Mouse (Mus musculus) hindbrain, embryonic 13.5 days (tissue): ENCODE measurements around the gene Pde9a. TPM values are rescaled to one million over a fixed set of nuclear protein-coding genes. Genes with fewer than 3 reads are reported as not detected.

Experiments
- ATAC-seq: fragments of 200-750 bp; cut with Nextera tagmentation; 2 replicates; pipeline ENCODE4 v1.8.0; 2017; ENCODE audit warnings: moderate TSS enrichment; ENCODE audit not compliant: low FRiP score
- H3K27ac ChIP-seq: fragments of 300-500 bp; sonication (generic); 2 replicates; pipeline ENCODE4 v1.5.1; 2015; ENCODE audit warnings: inconsistent platforms, mild to moderate bottlenecking, moderate library complexity
- H3K27me3 ChIP-seq: fragments of 300-500 bp; sonication (generic); 2 replicates; pipeline ENCODE4 v1.6.1; 2015; ENCODE audit warnings: mild to moderate bottlenecking, inconsistent platforms
- H3K36me3 ChIP-seq: fragments of 300-500 bp; sonication (generic); 2 replicates; pipeline ENCODE4 v1.6.1; 2015; ENCODE audit warnings: mild to moderate bottlenecking, inconsistent platforms
- H3K4me1 ChIP-seq: fragments of 300-500 bp; sonication (generic); replicated peaks from 2 replicates; pipeline ENCODE4 v1.6.1; 2015; ENCODE audit warnings: inconsistent platforms
- H3K4me2 ChIP-seq: fragments of 300-500 bp; sonication (generic); 2 replicates; pipeline ENCODE4 v1.6.1; 2015; ENCODE audit warnings: inconsistent platforms, mild to moderate bottlenecking, moderate library complexity
- H3K4me3 ChIP-seq: fragments of 300-500 bp; sonication (generic); 2 replicates; pipeline ENCODE4 v1.5.1; 2015; ENCODE audit warnings: mild to moderate bottlenecking, inconsistent platforms
- H3K9ac ChIP-seq: fragments of 300-500 bp; sonication (generic); 2 replicates; pipeline ENCODE4 v1.6.1; 2015; ENCODE audit warnings: mild to moderate bottlenecking, inconsistent platforms
- H3K9me3 ChIP-seq: fragments of 300-500 bp; sonication (generic); 2 replicates; pipeline ENCODE4 v1.6.1; 2016; ENCODE audit warnings: inconsistent platforms
- WGBS: fragments of 180-500 bp; shearing (Covaris S2); methylation state at CpG from one replicate; pipeline ENCODE4 v1.1.7; 2015; 5-methylcytosine and 5-hydroxymethylcytosine counted together
- polyA plus RNA-seq: library from polyadenylated mRNA; unstranded; fragments of >200 nt; fragmentation: Nextera tagmentation; extraction: Ambion mirVana; gene quantifications from 2 replicates; pipeline ENCODE4 v1.2.1, GENCODE M21; 2015

Gene Pde9a
- polyA plus RNA-seq, 1 experiment from 2014 or later: 36.7 TPM

DNA sequence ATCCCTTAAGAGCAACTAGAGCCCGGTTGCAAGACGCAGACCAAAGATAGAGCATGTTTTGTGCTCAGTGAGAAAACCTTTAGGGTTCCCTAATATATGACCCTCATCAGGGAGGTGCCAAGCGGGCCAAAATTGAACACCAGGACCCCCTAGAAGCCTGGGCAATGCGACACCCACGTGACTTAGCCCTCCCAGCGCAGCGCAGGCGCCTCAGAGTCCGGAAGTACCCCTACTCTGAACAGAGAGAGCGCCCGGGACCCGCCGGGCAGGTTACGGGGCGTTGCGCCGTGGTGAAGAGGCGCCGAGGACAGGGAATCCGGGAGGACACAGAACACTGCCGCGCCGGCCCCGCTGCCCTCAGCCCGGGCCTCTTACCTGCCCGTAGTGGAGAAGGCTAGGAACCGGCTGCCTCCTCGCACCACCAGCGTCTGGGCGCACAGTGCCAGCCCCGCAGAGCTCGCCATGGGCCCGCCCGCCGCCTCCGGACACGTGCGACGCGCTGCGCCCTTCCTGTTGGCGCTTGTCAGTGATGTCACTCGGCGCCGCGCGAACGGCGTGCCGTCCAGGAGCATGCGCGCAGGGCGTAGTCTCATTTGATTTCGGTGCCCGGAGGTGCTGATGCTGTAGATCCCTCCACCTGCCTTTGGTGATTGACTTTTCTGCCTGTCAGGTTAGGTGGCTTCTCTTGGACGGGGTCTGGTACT lies 125.9 kb downstream of the Pde9a start:
- peak overlapping the region; percentile 79 for H3K4me2 ChIP-seq
- H3K36me3 ChIP-seq: peaks cover 30% of the 10 kb centered on the region
- peak overlapping the region; percentile 91 for H3K27ac ChIP-seq
- ATAC-seq: peak; percentile 95
- WGBS: under 1% methylated on average over 52 of the region's 56 CpGs
- no peaks in the 10 kb centered on the region for H3K27me3 ChIP-seq
- H3K4me3 ChIP-seq: peak overlapping the region; percentile 82
- H3K9ac ChIP-seq: peak overlapping the region; percentile 81
- H3K4me1 ChIP-seq: peaks cover 21% of the 10 kb centered on the region
- H3K9me3 ChIP-seq: no peaks in the 10 kb centered on the region

DNA sequence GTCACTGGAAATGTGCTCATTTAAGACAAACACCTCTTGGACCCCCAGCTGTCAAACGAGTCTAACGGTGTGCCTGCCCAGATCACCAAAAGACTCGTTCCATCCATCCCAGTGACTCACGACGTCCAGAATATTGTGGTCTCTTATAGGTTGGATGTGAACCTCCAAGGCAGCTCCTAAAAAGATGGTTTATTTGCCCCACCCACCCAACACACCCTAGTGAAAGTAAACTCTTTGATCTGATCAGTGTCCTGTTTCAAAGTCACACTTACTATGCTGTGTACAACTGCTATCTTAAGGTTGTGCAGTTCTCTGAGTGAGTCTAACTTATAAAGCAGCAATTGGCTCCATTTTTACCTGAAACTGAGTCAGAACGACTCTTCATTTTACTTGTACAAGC lies 126.6 kb downstream of the Pde9a start:
- ATAC-seq: no peak
- H3K4me1 ChIP-seq: peaks cover 18% of the 10 kb centered on the region
- no peaks in the 10 kb centered on the region for H3K9me3 ChIP-seq
- H3K9ac ChIP-seq: peak overlapping the region; percentile 81
- H3K36me3 ChIP-seq: peaks cover 24% of the 10 kb centered on the region
- 19% methylated on average over 6 of the region's 6 CpGs for WGBS
- H3K4me3 ChIP-seq: peak overlapping the region; percentile 82
- no peaks in the 10 kb centered on the region for H3K27me3 ChIP-seq
- H3K27ac ChIP-seq: peak overlapping the region; percentile 91
- peak overlapping the region; percentile 79 for H3K4me2 ChIP-seq

DNA sequence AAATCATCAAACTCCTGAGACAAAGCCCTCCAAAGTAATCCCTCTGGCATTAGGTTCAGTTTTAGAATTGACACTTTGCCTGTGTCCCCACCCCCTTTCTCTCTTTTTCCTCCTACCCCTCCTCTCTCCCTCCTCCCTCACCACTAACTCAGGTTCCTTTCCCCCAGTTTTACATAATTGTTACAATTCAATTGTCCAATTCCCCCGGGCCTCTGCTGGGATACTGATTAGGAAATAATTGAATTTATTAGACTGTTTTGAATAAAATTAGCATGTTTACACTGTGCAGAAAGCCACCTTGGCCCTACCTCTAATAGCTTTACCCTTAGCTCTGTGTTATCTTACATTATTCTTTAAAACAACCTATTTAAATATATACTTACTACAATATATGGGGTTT lies 128.7 kb downstream of the Pde9a start:
- H3K4me3 ChIP-seq: no peak overlapping the region
- ATAC-seq: no peak
- H3K9me3 ChIP-seq: no peaks in the 10 kb centered on the region
- peaks cover 4% of the 10 kb centered on the region for H3K36me3 ChIP-seq
- no peak overlapping the region for H3K4me2 ChIP-seq
- peaks cover 28% of the 10 kb centered on the region for H3K4me1 ChIP-seq
- no peak overlapping the region for H3K9ac ChIP-seq
- peak overlapping the region; percentile 23; the same call in 1 of the 2 replicates for H3K27ac ChIP-seq
- no peaks in the 10 kb centered on the region for H3K27me3 ChIP-seq
- 48% methylated on average over 1 of the region's 1 CpGs for whole genome bisulfite sequencing

- peak; percentile 70 for ATAC-seq
- H3K9ac ChIP-seq: peak overlapping the region; percentile 11; the same call in 1 of the 2 replicates
- H3K4me3 ChIP-seq: peak overlapping the region; percentile 60
- WGBS: 2% methylated on average over 7 of the region's 7 CpGs
- peak overlapping the region; percentile 75 for H3K4me2 ChIP-seq
- H3K27me3 ChIP-seq: no peaks in the 10 kb centered on the region
- peaks cover 12% of the 10 kb centered on the region for H3K36me3 ChIP-seq
- peaks cover 42% of the 10 kb centered on the region for H3K4me1 ChIP-seq
- H3K9me3 ChIP-seq: no peaks in the 10 kb centered on the region
- peak overlapping the region; percentile 44 for H3K27ac ChIP-seq
Observed at GRCm38 (mm10) chr17:31519344-31519945, 133.4 kb downstream of the Pde9a start.

- Histone ChIP-seq H3K9ac (peak within 1 kb of the TSS; percentile 77), H3K36me3 (peaks cover 20% of the 10 kb centered on the region), H3K9me3 (no peaks in the 10 kb centered on the region), H3K27ac (peak within 1 kb of the TSS; percentile 82), H3K4me3 (peak within 1 kb of the TSS; percentile 60), H3K4me1 (peaks cover 44% of the 10 kb centered on the region), H3K4me2 (peak within 1 kb of the TSS; percentile 75), H3K27me3 (no peaks in the 10 kb centered on the region)
- peak; percentile 92 for ATAC-seq
- under 1% methylated on average over 45 of the region's 45 CpGs for WGBS
Observed at GRCm38 (mm10) chr17:31519946-31520838, 134.2 kb downstream of the Pde9a start, which contains the start of the genes Wdr4 and Ndufv3. Gene Wdr4, minus strand, starts transcription at chr17:31519980. Gene Ndufv3, plus strand, starts transcription at chr17:31520115.

- ATAC-seq: no peak
Observed at GRCm38 (mm10) chr17:31520895-31521294, 134.9 kb downstream of the Pde9a start.

GRCm38 (mm10) chr17:31521948-31522347 lies 135.9 kb downstream of the Pde9a start:
- H3K9me3 ChIP-seq: no peaks in the 10 kb centered on the region
- peaks cover 24% of the 10 kb centered on the region for H3K36me3 ChIP-seq
- 68% methylated on average over 6 of the region's 6 CpGs for WGBS
- no peak for ATAC-seq
- no peak overlapping the region for H3K4me3 ChIP-seq
- no peak overlapping the region; the same call in 1 of the 2 replicates for H3K9ac ChIP-seq
- H3K27ac ChIP-seq: peak overlapping the region; percentile 62
- no peaks in the 10 kb centered on the region for H3K27me3 ChIP-seq
- peaks cover 43% of the 10 kb centered on the region for H3K4me1 ChIP-seq
- H3K4me2 ChIP-seq: peak overlapping the region; percentile 75

More at GRCm38 (mm10) chr17:31520895-31521294, 134.9 kb downstream of the Pde9a start:
- peak overlapping the region; percentile 60 for H3K4me3 ChIP-seq
- H3K4me1 ChIP-seq: peaks cover 43% of the 10 kb centered on the region
- peaks cover 20% of the 10 kb centered on the region for H3K36me3 ChIP-seq
- WGBS: 19% methylated on average over 3 of the region's 3 CpGs
- H3K27me3 ChIP-seq: no peaks in the 10 kb centered on the region
- peak overlapping the region; percentile 77 for H3K9ac ChIP-seq
- H3K9me3 ChIP-seq: no peaks in the 10 kb centered on the region
- peak overlapping the region; percentile 75 for H3K4me2 ChIP-seq
- peak overlapping the region; percentile 82 for H3K27ac ChIP-seq

GRCm38 (mm10) chr17:31525114-31525513 lies 139.1 kb downstream of the Pde9a start:
- Histone ChIP-seq H3K4me3 (no peak overlapping the region), H3K36me3 (peaks cover 49% of the 10 kb centered on the region), H3K4me2 (no peak overlapping the region), H3K27ac (no peak overlapping the region), H3K9me3 (no peaks in the 10 kb centered on the region), H3K4me1 (peaks cover 33% of the 10 kb centered on the region), H3K9ac (no peak overlapping the region), H3K27me3 (no peaks in the 10 kb centered on the region)
- WGBS: 95% methylated on average over 4 of the region's 4 CpGs
- ATAC-seq: no peak

DNA sequence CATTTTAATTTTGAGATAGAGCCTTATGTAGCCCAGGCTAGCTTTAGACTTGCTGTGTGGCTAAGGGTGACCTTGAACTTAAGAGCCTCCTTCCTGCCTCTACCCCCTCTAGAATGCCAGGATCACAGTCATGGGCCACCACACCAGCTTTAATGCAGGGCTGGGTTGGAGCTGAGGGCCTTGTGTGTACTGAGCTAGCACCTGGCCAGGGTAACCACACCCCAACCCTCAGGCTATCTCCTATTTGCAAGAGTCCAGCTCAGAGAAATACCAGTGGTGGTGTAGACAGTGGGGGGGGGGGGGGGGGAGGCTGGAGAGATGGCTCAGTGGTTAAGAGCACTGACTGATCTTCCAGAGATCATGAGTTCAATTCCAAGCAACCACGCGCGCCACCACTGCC lies 139.8 kb downstream of the Pde9a start:
- Histone ChIP-seq H3K27me3 (no peaks in the 10 kb centered on the region), H3K9ac (no peak overlapping the region), H3K4me2 (no peak overlapping the region), H3K9me3 (no peaks in the 10 kb centered on the region), H3K27ac (no peak overlapping the region), H3K36me3 (peaks cover 52% of the 10 kb centered on the region), H3K4me3 (no peak overlapping the region), H3K4me1 (peaks cover 28% of the 10 kb centered on the region)
- no peak for ATAC-seq
- WGBS: 100% methylated on average over 3 of the region's 3 CpGs

Other genes with a start within 250 kb of the Pde9a start
- gene Tff2, start 241.9 kb upstream of the Pde9a start, polyA plus RNA-seq: not detected in 2 replicates
- gene Tff1, start 220.9 kb upstream of the Pde9a start, polyA plus RNA-seq: not detected in 2 replicates
- 0.08 TPM in 1 of 2 replicates, not detected in the other for gene Tmprss3, start 187.2 kb upstream of the Pde9a start, polyA plus RNA-seq
- gene Ubash3a, start 178.3 kb upstream of the Pde9a start, polyA plus RNA-seq: 0.30 and 0.38 TPM in 2 replicates
- gene Rsph1, start 108.8 kb upstream of the Pde9a start, polyA plus RNA-seq: 5.4 and 9.0 TPM in 2 replicates
- 13.2 and 15.5 TPM in 2 replicates for gene Slc37a1, start 99.4 kb upstream of the Pde9a start, polyA plus RNA-seq
- 33.2 and 38.5 TPM in 2 replicates for gene Wdr4, start 133.8 kb downstream of the Pde9a start, polyA plus RNA-seq
- gene Ndufv3, start 133.9 kb downstream of the Pde9a start, polyA plus RNA-seq: 399 and 414 TPM in 2 replicates
- gene Pknox1, start 178.5 kb downstream of the Pde9a start, polyA plus RNA-seq: 42.5 and 48.2 TPM in 2 replicates